Mouse (Mus musculus) hematopoietic multipotent progenitor cell, adult 10-12 weeks (in vitro differentiated cells): ENCODE data around the gene Eif1. TPM values are rescaled to one million over a fixed set of nuclear protein-coding genes. Genes with fewer than 3 reads are reported as not detected.

ENCODE experiments used
- polyA plus RNA-seq: library from polyadenylated mRNA; stranded (reverse); fragments of >175 nt; gene quantifications from 2 replicates; pipeline ENCODE4 v1.2.3, GENCODE M21; 2012; ENCODE audit warnings: low replicate concordance

Gene Eif1
- polyA plus RNA-seq = 448 and 588 TPM in 2 replicates

GRCm38 (mm10) chr11:100319492-100320171 lies at the start of gene Eif1:
TSS of gene Eif1 (plus strand) at chr11:100319885.

DNA sequence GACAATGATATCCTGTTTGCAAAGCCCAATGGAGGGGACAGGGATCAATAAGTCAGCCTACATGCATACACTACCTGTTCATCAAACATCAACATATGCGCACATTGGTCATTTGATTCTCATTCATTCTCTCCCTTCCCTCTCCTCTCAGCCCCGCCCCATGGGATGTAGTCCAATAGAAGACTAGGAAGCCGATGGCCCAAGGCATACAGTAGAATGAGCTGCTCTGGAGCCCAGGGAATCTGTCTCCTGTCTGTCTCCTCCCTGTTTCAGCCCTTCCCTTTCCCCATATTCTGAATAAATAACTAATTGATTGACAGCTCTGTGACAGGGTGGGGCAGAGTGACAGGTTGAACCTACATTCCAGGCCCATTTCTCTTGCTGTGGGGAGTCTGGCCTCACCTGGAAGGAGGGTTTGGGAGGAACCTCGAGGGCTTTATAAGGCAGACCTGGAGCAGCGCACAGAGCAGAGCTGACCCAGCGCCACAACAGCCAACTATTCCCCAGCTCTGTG lies 14.3 kb downstream of the Eif1 start, which contains the start of gene Gast:
Gene Gast (plus strand): TSS at position 464 of the 514 bp plus-strand sequence.

DNA sequence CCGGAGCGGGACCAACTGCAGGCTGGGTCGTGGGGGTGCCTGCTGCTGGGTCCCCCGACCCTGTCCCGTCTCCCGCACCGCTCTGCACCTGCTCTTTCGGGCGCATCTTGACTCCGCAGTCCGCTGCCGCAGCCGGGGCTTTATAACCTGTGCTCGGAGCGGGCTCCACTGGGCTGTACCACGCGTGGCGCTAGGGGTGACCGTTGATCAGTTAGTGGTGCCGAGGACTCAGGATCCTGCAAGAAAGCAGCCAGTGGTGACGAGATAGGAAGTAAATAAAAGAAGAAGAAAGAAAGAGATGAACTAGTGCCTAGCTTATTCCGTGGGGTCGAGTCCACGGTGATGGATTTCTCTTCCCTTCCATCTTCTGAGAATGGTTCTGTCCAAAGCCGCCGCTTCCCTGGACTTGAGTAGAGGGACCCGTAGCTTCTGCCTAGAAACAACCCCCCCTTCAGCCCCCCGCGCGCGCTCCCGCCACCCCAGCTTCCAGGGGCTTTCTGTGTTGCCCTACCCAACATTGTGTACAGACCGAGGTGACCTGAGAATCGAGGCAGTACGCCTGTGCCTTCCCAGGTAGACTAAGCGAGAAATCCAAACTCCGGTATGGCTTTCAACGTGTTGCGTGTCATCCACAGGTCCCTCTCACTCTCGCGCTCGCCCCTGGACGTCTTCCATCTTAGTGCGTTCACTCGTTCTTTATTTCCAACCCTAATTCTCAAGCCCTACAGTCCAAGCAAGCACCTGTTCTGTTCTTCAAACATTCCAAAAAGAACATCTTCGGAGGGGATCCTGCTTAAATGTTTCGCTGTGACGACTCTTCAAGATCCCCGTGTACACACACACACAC lies 36.5 kb downstream of the Eif1 start, which contains the start of gene Hap1:
Gene Hap1 (minus strand): TSS at position 157 of the 847 bp plus-strand sequence.

Other genes with a start within 250 kb of the Eif1 start
- gene Krt32, start 231.7 kb upstream of the Eif1 start, polyA plus RNA-seq = not detected in 2 replicates
- gene Krt35, start 223.6 kb upstream of the Eif1 start, polyA plus RNA-seq = 0.13 TPM in 1 of 2 replicates, not detected in the other
- gene Krt36, start 214.3 kb upstream of the Eif1 start, polyA plus RNA-seq = not detected in 2 replicates
- gene Krt13, start 198.3 kb upstream of the Eif1 start, polyA plus RNA-seq = 0.33 TPM in 1 of 2 replicates, not detected in the other
- not detected in 2 replicates for gene Krt15, start 184.0 kb upstream of the Eif1 start, polyA plus RNA-seq
- gene Krt19, start 171.2 kb upstream of the Eif1 start, polyA plus RNA-seq = 0.12 and 0.14 TPM in 2 replicates
- gene Krt9, start 126.6 kb upstream of the Eif1 start, polyA plus RNA-seq = not detected in 2 replicates
- not detected in 2 replicates for gene Krt14, start 112.3 kb upstream of the Eif1 start, polyA plus RNA-seq
- gene Krt16, start 71.0 kb upstream of the Eif1 start, polyA plus RNA-seq = not detected in 2 replicates
- 0.10 and 0.14 TPM in 2 replicates for gene Krt17, start 58.9 kb upstream of the Eif1 start, polyA plus RNA-seq
- not detected in 2 replicates for gene Krt42, start 50.0 kb upstream of the Eif1 start, polyA plus RNA-seq
- gene Gast, start 14.5 kb downstream of the Eif1 start, polyA plus RNA-seq = not detected in 2 replicates
- 15.8 and 23.4 TPM in 2 replicates for gene Hap1, start 36.2 kb downstream of the Eif1 start, polyA plus RNA-seq
- 74.3 and 86.7 TPM in 2 replicates for gene Jup, start 77.9 kb downstream of the Eif1 start, polyA plus RNA-seq
- 0.47 and 1.6 TPM in 2 replicates for gene P3h4, start 95.0 kb downstream of the Eif1 start, polyA plus RNA-seq
- gene Fkbp10, start 95.8 kb downstream of the Eif1 start, polyA plus RNA-seq = 0.67 and 1.0 TPM in 2 replicates
- 63.7 and 93.8 TPM in 2 replicates for gene Nt5c3b, start 121.9 kb downstream of the Eif1 start, polyA plus RNA-seq
- 0.15 TPM in 1 of 2 replicates, not detected in the other for gene Klhl10, start 122.0 kb downstream of the Eif1 start, polyA plus RNA-seq
- 2.8 and 4.1 TPM in 2 replicates for gene Klhl11, start 152.9 kb downstream of the Eif1 start, polyA plus RNA-seq
- 9.1 and 48.3 TPM in 2 replicates for gene Acly, start 208.1 kb downstream of the Eif1 start, polyA plus RNA-seq
- gene Ttc25, start 225.7 kb downstream of the Eif1 start, polyA plus RNA-seq = 0.06 and 0.10 TPM in 2 replicates